In genomic region chr10:44360632-44361031, GRCm38 (mm10) we compare ENCODE assay signal across 24 mouse cellular contexts.
A peak's percentile ranks its signal among the peaks of the same experiment; 100 is the strongest.
DNase-seq lines count a peak whose midpoint lies in the region; ATAC-seq and TF ChIP-seq lines count a peak whose summit lies in the region.
"Had no signal": no experiment of that assay in that cellular context is flagged by ENCODE, and none has a peak within 500 bp of the region (broad histone marks: within the 10 kb centered on the region; RNA-seq: fewer than 3 reads in every experiment).

No protein-coding gene starts in this region.

- H3K9ac ChIP-seq in forebrain, embryonic 15.5 days (replicated peaks) = no peak overlapping the region
- no peak overlapping the region for H3K9ac ChIP-seq in forebrain, embryonic 12.5 days
- no peak overlapping the region for H3K9ac ChIP-seq in CH12.LX (ENCODE audit: insufficient read depth, low read depth)
- no peak overlapping the region for H3K9ac ChIP-seq in forebrain, embryonic 16.5 days (replicated peaks; ENCODE audit: low read depth, low read length)
- H3K9ac ChIP-seq: heart, embryonic 12.5 days; intestine, embryonic 15.5 days; lung, embryonic 14.5 days; neural tube, embryonic 13.5 days had no signal

- H3K79me2 ChIP-seq in CH12.LX (replicated peaks; ENCODE audit: control insufficient read depth, extremely low read depth, insufficient read depth, poor library complexity, severe bottlenecking) = no peaks in the 10 kb centered on the region; the same call in 1 of the 2 replicates

- TF ChIP-seq CTCF in CH12.LX (conservative IDR thresholded peaks at IDR 0.05 in 1 of 2, IDR thresholded peaks at IDR 0.05 in 1 of 2; ENCODE audit: low read depth in 2 of 2, low read length in 2 of 2) = no peak

- TF ChIP-seq POLR2A in CH12.LX (IDR thresholded peaks at IDR 0.05; ENCODE audit: low read depth, low read length) = no peak

- H3K4me2 ChIP-seq in forebrain, embryonic 15.5 days (replicated peaks) = no peak overlapping the region
- H3K4me2 ChIP-seq in forebrain, embryonic 12.5 days = no peak overlapping the region
- H3K4me2 ChIP-seq in CH12.LX (ENCODE audit: insufficient read depth, low read depth, poor library complexity, severe bottlenecking) = peak overlapping the region; percentile 42; the same call in 1 of the 2 replicates
- H3K4me2 ChIP-seq in forebrain, embryonic 16.5 days (ENCODE audit: low read length) = no peak overlapping the region
- H3K4me2 ChIP-seq: heart, embryonic 12.5 days; intestine, embryonic 15.5 days; liver, embryonic 11.5 days; lung, embryonic 14.5 days; neural tube, embryonic 13.5 days had no signal

- no peak overlapping the region for H3K4me3 ChIP-seq in forebrain, embryonic 15.5 days
- no peak overlapping the region for H3K4me3 ChIP-seq in forebrain, embryonic 12.5 days (replicated peaks)
- H3K4me3 ChIP-seq in CH12.LX (replicated peaks in 1 of 3; ENCODE audit: low read depth in 2 of 3, low read length in 2 of 3, poor library complexity in 1 of 3) = peak overlapping the region in 1 of 3 experiments; percentile 53
- H3K4me3 ChIP-seq in forebrain, embryonic 16.5 days (replicated peaks; ENCODE audit: low read length) = no peak overlapping the region
- H3K4me3 ChIP-seq: heart, embryonic 12.5 days; intestine, embryonic 15.5 days; limb, embryonic 10.5 days; midbrain, embryonic 10.5 days; neural tube, embryonic 13.5 days had no signal

- peak; percentile 79 for ATAC-seq in forebrain, embryonic 15.5 days (replicated peaks)
- no peak for ATAC-seq in forebrain, embryonic 12.5 days (ENCODE audit: low FRiP score)
- peak; percentile 73 for ATAC-seq in forebrain, embryonic 16.5 days
- ATAC-seq: intestine, embryonic 15.5 days had no signal

- no peak for TF ChIP-seq RAD21 in CH12.LX (IDR thresholded peaks at IDR 0.05; ENCODE audit: low read depth, low read length)

- in situ Hi-C loops in CH12.LX (cut with MboI; ENCODE audit: low pct_ligation_motif_present, low pct_unique_long_range_greater_than_20kb, low sequenced_read_pairs) = no loop called here

- 0 out of 2 replicates have a peak, but pooled peaks have one; percentile 22 for TF ChIP-seq EP300 in CH12.LX (IDR thresholded peaks at IDR 0.05; ENCODE audit: low read length)

- WGBS in forebrain, embryonic 15.5 days = 73% methylated on average over 11 of the region's 11 CpGs
- WGBS in forebrain, embryonic 12.5 days = 85% methylated on average over 11 of the region's 11 CpGs
- 78% methylated on average over 11 of the region's 11 CpGs for WGBS in forebrain, embryonic 16.5 days

- DNase-seq in layer of hippocampus, postnatal 14 days (ENCODE audit: low spot score in 2 of 2) = peak; percentile 33 to 60
- no peak for DNase-seq in layer of hippocampus, postnatal 25 days (ENCODE audit: extremely low spot score in 1 of 2, low spot score in 1 of 2)
- no peak for DNase-seq in CH12.LX (ENCODE audit: extremely low read depth)
- no peak for DNase-seq in right cerebral cortex, postnatal 25 days
- no peak for DNase-seq in kidney, postnatal 36 days
- DNase-seq: adrenal gland, adult 8-10 months; B cell, adult 2 months; embryo, embryonic 11 days; gastrocnemius, postnatal 10 days; heart, adult 11 months; heart, postnatal 14 days; kidney, postnatal 4 days; lung, embryonic 14.5 days; lung, postnatal 36 days; right cerebral cortex, adult 18-20 months had no signal

- H3K36me3 ChIP-seq in forebrain, embryonic 15.5 days = no peaks in the 10 kb centered on the region
- no peaks in the 10 kb centered on the region for H3K36me3 ChIP-seq in forebrain, embryonic 12.5 days (replicated peaks)
- peaks cover 0 to 27% of the 10 kb centered on the region in 2 experiments for H3K36me3 ChIP-seq in CH12.LX (replicated peaks in 1 of 2; ENCODE audit: control insufficient read depth in 1 of 2, insufficient read depth in 1 of 2, low read length in 1 of 2)
- H3K36me3 ChIP-seq in forebrain, embryonic 16.5 days (ENCODE audit: control insufficient read depth, insufficient read depth) = no peaks in the 10 kb centered on the region
- H3K36me3 ChIP-seq: heart, embryonic 12.5 days; intestine, embryonic 15.5 days; limb, embryonic 10.5 days; neural tube, embryonic 13.5 days had no signal

- H3K9me3 ChIP-seq in forebrain, embryonic 15.5 days = no peaks in the 10 kb centered on the region
- no peaks in the 10 kb centered on the region for H3K9me3 ChIP-seq in forebrain, embryonic 12.5 days
- H3K9me3 ChIP-seq in CH12.LX (replicated peaks; ENCODE audit: low read length) = no peaks in the 10 kb centered on the region
- no peaks in the 10 kb centered on the region for H3K9me3 ChIP-seq in forebrain, embryonic 16.5 days (ENCODE audit: control insufficient read depth, low read length)
- H3K9me3 ChIP-seq: heart, embryonic 12.5 days; intestine, embryonic 15.5 days; limb, embryonic 10.5 days; midbrain, embryonic 10.5 days; neural tube, embryonic 13.5 days had no signal

- no peaks in the 10 kb centered on the region for H3K27me3 ChIP-seq in forebrain, embryonic 15.5 days
- no peaks in the 10 kb centered on the region for H3K27me3 ChIP-seq in forebrain, embryonic 12.5 days
- H3K27me3 ChIP-seq in CH12.LX (replicated peaks) = no peaks in the 10 kb centered on the region
- no peaks in the 10 kb centered on the region for H3K27me3 ChIP-seq in forebrain, embryonic 16.5 days (replicated peaks; ENCODE audit: control insufficient read depth, insufficient read depth, low read length)
- H3K27me3 ChIP-seq: heart, embryonic 12.5 days; intestine, embryonic 15.5 days; neural tube, embryonic 13.5 days had no signal

- H3K27ac ChIP-seq in forebrain, embryonic 15.5 days (replicated peaks) = no peak overlapping the region
- no peak overlapping the region for H3K27ac ChIP-seq in forebrain, embryonic 12.5 days
- 0 out of 2 replicates have a peak overlapping the region, but pooled peaks have one; percentile 34 for H3K27ac ChIP-seq in CH12.LX (ENCODE audit: insufficient read depth, low read depth)
- no peak overlapping the region for H3K27ac ChIP-seq in forebrain, embryonic 16.5 days (ENCODE audit: low read length)
- H3K27ac ChIP-seq: intestine, embryonic 15.5 days; limb, embryonic 10.5 days; midbrain, embryonic 10.5 days; neural tube, embryonic 13.5 days had no signal

- peaks cover 4% of the 10 kb centered on the region; the same call in 1 of the 2 replicates for H3K4me1 ChIP-seq in forebrain, embryonic 15.5 days
- no peaks in the 10 kb centered on the region for H3K4me1 ChIP-seq in forebrain, embryonic 12.5 days
- peaks cover 20 to 45% of the 10 kb centered on the region in 2 experiments for H3K4me1 ChIP-seq in CH12.LX (ENCODE audit: control insufficient read depth in 1 of 2, insufficient read depth in 2 of 2)
- H3K4me1 ChIP-seq in forebrain, embryonic 16.5 days (replicated peaks; ENCODE audit: control insufficient read depth, insufficient read depth, low read length) = 0 out of 2 replicates have a peak, but pooled peaks cover 2% of the 10 kb centered on the region
- H3K4me1 ChIP-seq: intestine, embryonic 15.5 days had no signal

- dilution Hi-C loops in CH12.LX (cut with MboI; ENCODE audit: extremely low pct_ligation_motif_present, extremely low pct_unique_long_range_greater_than_20kb, low sequenced_read_pairs) = no loop called here

TF ChIP-seq in CH12.LX, 34 proteins besides CTCF, POLR2A, EP300 and RAD21:
- TF ChIP-seq MAFK (IDR thresholded peaks at IDR 0.05; ENCODE audit: insufficient replicate concordance, low read length) (0 out of 2 replicates have a peak, but pooled peaks have one; percentile 13), E2F4 (IDR thresholded peaks at IDR 0.05; ENCODE audit: insufficient replicate concordance, low read depth, low read length) (no peak), MYC (IDR thresholded peaks at IDR 0.05; ENCODE audit: low read depth, low read length) (no peak), NRF1 (IDR thresholded peaks at IDR 0.05; ENCODE audit: low read depth, low read length) (no peak), MAZ (IDR thresholded peaks at IDR 0.05; ENCODE audit: low read depth, low read length) (no peak), ZNF384 (IDR thresholded peaks at IDR 0.05; ENCODE audit: low read depth, low read length) (no peak), TCF12 (IDR thresholded peaks at IDR 0.05; ENCODE audit: low read depth, low read length) (no peak), MEF2A (IDR thresholded peaks at IDR 0.05; ENCODE audit: borderline replicate concordance, low read depth, low read length) (no peak), ELF1 (IDR thresholded peaks at IDR 0.05; ENCODE audit: low read depth, low read length) (no peak), CHD2 (IDR thresholded peaks at IDR 0.05; ENCODE audit: low read length) (no peak), MXI1 (IDR thresholded peaks at IDR 0.05; ENCODE audit: low read depth, low read length) (no peak), MAX (IDR thresholded peaks at IDR 0.05; ENCODE audit: low read length) (no peak), IRF4 (IDR thresholded peaks at IDR 0.05; ENCODE audit: low read depth, low read length) (peak; percentile 62; the same call in 1 of the 2 replicates), BHLHE40 (IDR thresholded peaks at IDR 0.05; ENCODE audit: low read depth, low read length) (no peak), USF1 (IDR thresholded peaks at IDR 0.05; ENCODE audit: low read depth, low read length) (no peak), ETS1 (conservative IDR thresholded peaks at IDR 0.05; ENCODE audit: low read depth, low read length) (no peak; the same call in 1 of the 2 replicates), ZKSCAN1 (IDR thresholded peaks at IDR 0.05; ENCODE audit: borderline replicate concordance, low read depth, low read length) (no peak)
TF ChIP-seq in CH12.LX: peak in this region for 2.

Comparison
In these comparisons a context has a peak if more than half of its experiments do, and no peak if none do; other contexts are left out.
1. DNase-seq: peak in layer of hippocampus, postnatal 14 days (2 of 2); none in layer of hippocampus, postnatal 25 days (0 of 2), CH12.LX (single experiment), right cerebral cortex, postnatal 25 days (single experiment) and kidney, postnatal 36 days (0 of 2).